Comparison of ENCODE assay signal across 20 mouse cellular contexts in genomic region chr10:18457808-18458475, GRCm38 (mm10).
DNase-seq lines count a peak whose midpoint lies in the region; ATAC-seq and TF ChIP-seq lines count a peak whose summit lies in the region.
"Had no signal": no experiment of that assay in that cellular context is flagged by ENCODE, and none has a peak within 500 bp of the region (broad histone marks: within the 10 kb centered on the region; RNA-seq: fewer than 3 reads in every experiment).

No protein-coding gene starts in this region.

- no peak overlapping the region for H3K9ac ChIP-seq in neural tube, embryonic 12.5 days
- H3K9ac ChIP-seq: heart, embryonic 13.5 days had no signal

- H3K9me3 ChIP-seq in hindbrain, embryonic 10.5 days = no peaks in the 10 kb centered on the region
- H3K9me3 ChIP-seq in midbrain, embryonic 10.5 days (replicated peaks) = no peaks in the 10 kb centered on the region
- H3K9me3 ChIP-seq in neural tube, embryonic 12.5 days = no peaks in the 10 kb centered on the region
- H3K9me3 ChIP-seq: heart, embryonic 13.5 days had no signal

- H3K27ac ChIP-seq in layer of hippocampus, adult 2 months = peak overlapping the region; percentile 14; the same call in 1 of the 2 replicates
- H3K27ac ChIP-seq in hindbrain, embryonic 10.5 days = peak overlapping the region; percentile 14
- H3K27ac ChIP-seq in midbrain, embryonic 10.5 days (replicated peaks) = 0 out of 2 replicates have a peak overlapping the region, but pooled peaks have one; percentile 23
- H3K27ac ChIP-seq in neural tube, embryonic 12.5 days = no peak overlapping the region
- H3K27ac ChIP-seq: heart, embryonic 13.5 days had no signal

- ATAC-seq in neural tube, embryonic 12.5 days (ENCODE audit: low FRiP score, low read depth) = 0 out of 2 replicates have a peak, but pooled peaks have one; percentile 12

- H3K4me3 ChIP-seq in layer of hippocampus, adult 2 months = no peak overlapping the region
- no peak overlapping the region for H3K4me3 ChIP-seq in hindbrain, embryonic 10.5 days
- H3K4me3 ChIP-seq in midbrain, embryonic 10.5 days = no peak overlapping the region
- no peak overlapping the region for H3K4me3 ChIP-seq in neural tube, embryonic 12.5 days
- H3K4me3 ChIP-seq: heart, embryonic 13.5 days had no signal

- H3K4me1 ChIP-seq in hindbrain, embryonic 10.5 days (replicated peaks) = peaks cover 64% of the 10 kb centered on the region
- H3K4me1 ChIP-seq in midbrain, embryonic 10.5 days = peaks cover 44% of the 10 kb centered on the region
- peaks cover 23% of the 10 kb centered on the region for H3K4me1 ChIP-seq in neural tube, embryonic 12.5 days

- H3K36me3 ChIP-seq in hindbrain, embryonic 10.5 days = peaks cover 4% of the 10 kb centered on the region
- H3K36me3 ChIP-seq in midbrain, embryonic 10.5 days = no peaks in the 10 kb centered on the region
- no peaks in the 10 kb centered on the region for H3K36me3 ChIP-seq in neural tube, embryonic 12.5 days
- H3K36me3 ChIP-seq: heart, embryonic 13.5 days had no signal

- no peaks in the 10 kb centered on the region for H3K27me3 ChIP-seq in hindbrain, embryonic 10.5 days (ENCODE audit: insufficient read depth, poor library complexity, severe bottlenecking)
- no peaks in the 10 kb centered on the region for H3K27me3 ChIP-seq in midbrain, embryonic 10.5 days (ENCODE audit: low read depth, poor library complexity, severe bottlenecking)
- H3K27me3 ChIP-seq in neural tube, embryonic 12.5 days (replicated peaks) = no peaks in the 10 kb centered on the region
- H3K27me3 ChIP-seq: CH12.LX; heart, embryonic 13.5 days had no signal

- WGBS in hindbrain, embryonic 10.5 days = 56% methylated on average over 8 of the region's 8 CpGs
- 60% methylated on average over 8 of the region's 8 CpGs for WGBS in midbrain, embryonic 10.5 days
- 50% methylated on average over 8 of the region's 8 CpGs for WGBS in neural tube, embryonic 12.5 days

- intact Hi-C loops in left cerebral cortex, postnatal 4 days (cut with DNase I) = no loop called here
- intact Hi-C loops in left cerebral cortex, postnatal 10 days (cut with DNase I) = no loop called here

- no peak for TF ChIP-seq CTCF in layer of hippocampus, adult 2 months (conservative IDR thresholded peaks at IDR 0.05)

- no peak for DNase-seq in layer of hippocampus, adult 2 months (ENCODE audit: low spot score in 2 of 2)
- DNase-seq in layer of hippocampus, adult 8-10 months (ENCODE audit: low spot score in 2 of 2) = no peak
- DNase-seq in hindbrain, embryonic 10.5 days (ENCODE audit: low spot score) = no peak
- no peak for DNase-seq in midbrain, embryonic 10.5 days (ENCODE audit: low spot score)
- DNase-seq in heart, postnatal 4 days = no peak
- no peak for DNase-seq in left cerebral cortex, postnatal 4 days
- DNase-seq in left cerebral cortex, postnatal 10 days (ENCODE audit: extremely low spot score in 1 of 2, low spot score in 2 of 2) = no peak
- DNase-seq: adrenal gland, postnatal 10 days; cerebellum, adult 11-12 months; cerebellum, postnatal 36 days; kidney, adult 11 months; kidney, postnatal 10 days; lung, adult 2 months; lung, postnatal 36 days; right cerebral cortex, adult 18-20 months; thymus, adult 18-20 months had no signal

- H3K4me2 ChIP-seq in neural tube, embryonic 12.5 days (replicated peaks) = 0 out of 2 replicates have a peak overlapping the region, but pooled peaks have one; percentile 12
- H3K4me2 ChIP-seq: heart, embryonic 13.5 days; liver, embryonic 11.5 days had no signal
